Mouse (Mus musculus) CH12.LX (cell line): ENCODE results near the gene Exd1. TPM values are rescaled to one million over a fixed set of nuclear protein-coding genes. Genes with fewer than 3 reads are reported as not detected.
A peak's percentile ranks its signal among the peaks of the same experiment; 100 is the strongest.

ENCODE experiments used
- DNase-seq: peaks from one replicate; pipeline ENCODE4 v3.0.0-alpha.2; 2013; ENCODE audit errors: extremely low read depth
- H3K27ac ChIP-seq: 2 replicates; pipeline ENCODE4 v1.5.1; 2012; ENCODE audit warnings: low read depth, mild to moderate bottlenecking, control low read depth, moderate library complexity; ENCODE audit not compliant: insufficient read depth
- H3K27me3 ChIP-seq: replicated peaks from 2 replicates; pipeline ENCODE3; 2012; ENCODE audit warnings: inconsistent platforms
- H3K36me3 ChIP-seq, 2 experiments: replicated peaks in 1 of 2; 2 replicates each; pipeline versions ENCODE3 to v1.6.1; 2012; ENCODE audit warnings: inconsistent platforms in 1 of 2, low read length in 1 of 2, mild to moderate bottlenecking in 1 of 2, mixed read lengths in 1 of 2, moderate library complexity in 1 of 2; ENCODE audit not compliant: control insufficient read depth in 1 of 2, insufficient read depth in 1 of 2
- H3K4me1 ChIP-seq, 2 experiments: 2 replicates each; pipeline ENCODE4 v1.6.1; 2012; ENCODE audit warnings: inconsistent platforms in 1 of 2, moderate library complexity in 1 of 2; ENCODE audit not compliant: insufficient read depth in 2 of 2, control insufficient read depth in 1 of 2
- H3K4me2 ChIP-seq: 2 replicates; pipeline ENCODE4 v1.6.1; 2012; ENCODE audit warnings: low read depth, mild to moderate bottlenecking, control low read depth; ENCODE audit not compliant: poor library complexity, insufficient read depth, severe bottlenecking
- H3K4me3 ChIP-seq, 3 experiments: fragments of 150-350 bp in 1 of 3; sonication (generic) in 1 of 3; replicated peaks in 1 of 3; 2 replicates each; pipeline versions ENCODE3 to v1.5.1; 2011 to 2012; ENCODE audit warnings: low read depth in 2 of 3, low read length in 2 of 3, mild to moderate bottlenecking in 2 of 3, moderate library complexity in 2 of 3, control low read depth in 1 of 3, improper control_type of control experiment in 1 of 3, inconsistent platforms in 1 of 3, mixed read lengths in 1 of 3; ENCODE audit not compliant: poor library complexity in 1 of 3
- H3K79me2 ChIP-seq: replicated peaks from 2 replicates; pipeline ENCODE4 v1.6.1; 2012; ENCODE audit warnings: mild to moderate bottlenecking, moderate library complexity; ENCODE audit not compliant: control insufficient read depth, poor library complexity, insufficient read depth, severe bottlenecking; ENCODE audit errors: extremely low read depth
- H3K9ac ChIP-seq: 2 replicates; pipeline ENCODE4 v1.6.1; 2012; ENCODE audit warnings: low read depth, mild to moderate bottlenecking, control low read depth, moderate library complexity; ENCODE audit not compliant: insufficient read depth
- H3K9me3 ChIP-seq: replicated peaks from 2 replicates; pipeline ENCODE3; 2012; ENCODE audit warnings: low read length, inconsistent platforms, mixed read lengths
- BHLHE40 ChIP-seq: IDR thresholded peaks from 2 replicates; pipeline ENCODE4 v1.6.1; 2011; ENCODE audit warnings: mild to moderate bottlenecking, low read depth, low read length, improper control_type of control experiment
- CTCF ChIP-seq, 2 experiments: IDR thresholded peaks in 1 of 2; conservative IDR thresholded peaks in 1 of 2; 2 replicates each; pipeline ENCODE4 v1.5.1; 2011 to 2012; ENCODE audit warnings: low read depth in 2 of 2, low read length in 2 of 2, improper control_type of control experiment in 1 of 2, inconsistent platforms in 1 of 2, mild to moderate bottlenecking in 1 of 2, moderate library complexity in 1 of 2
- E2F4 ChIP-seq: IDR thresholded peaks from 2 replicates; pipeline ENCODE4 v1.6.1; 2011; ENCODE audit warnings: low read depth, low read length, improper control_type of control experiment; ENCODE audit not compliant: insufficient replicate concordance
- ELF1 ChIP-seq: IDR thresholded peaks from 2 replicates; pipeline ENCODE4 v1.6.1; 2014; ENCODE audit warnings: low read depth, mild to moderate bottlenecking, inconsistent platforms, low read length, improper control_type of control experiment
- EP300 ChIP-seq: IDR thresholded peaks from 2 replicates; pipeline ENCODE4 v1.6.1; 2011; ENCODE audit warnings: low read length, improper control_type of control experiment
- GABPA ChIP-seq: IDR thresholded peaks from 2 replicates; pipeline ENCODE4 v1.6.1; 2012; ENCODE audit warnings: low read depth, low read length, improper control_type of control experiment, inconsistent platforms; ENCODE audit not compliant: insufficient replicate concordance
- IRF4 ChIP-seq: IDR thresholded peaks from 2 replicates; pipeline ENCODE4 v1.6.1; 2014; ENCODE audit warnings: low read depth, mild to moderate bottlenecking, inconsistent platforms, low read length, improper control_type of control experiment
- MAZ ChIP-seq: IDR thresholded peaks from 2 replicates; pipeline ENCODE4 v1.6.1; 2012; ENCODE audit warnings: low read depth, mild to moderate bottlenecking, inconsistent platforms, low read length, improper control_type of control experiment, moderate library complexity
- POLR2AphosphoS2 ChIP-seq: IDR thresholded peaks from 2 replicates; pipeline ENCODE4 v1.6.1; 2011; ENCODE audit warnings: low read depth, low read length, improper control_type of control experiment
- SMC3 ChIP-seq: IDR thresholded peaks from 2 replicates; pipeline ENCODE4 v1.6.1; 2011; ENCODE audit warnings: low read depth, low read length, improper control_type of control experiment
- TBP ChIP-seq: conservative IDR thresholded peaks from 2 replicates; pipeline ENCODE4 v1.6.1; 2011; ENCODE audit warnings: low read depth, low read length, improper control_type of control experiment
- TCF12 ChIP-seq: IDR thresholded peaks from 2 replicates; pipeline ENCODE4 v1.6.1; 2014; ENCODE audit warnings: low read depth, mild to moderate bottlenecking, inconsistent platforms, low read length, improper control_type of control experiment
- ZNF384 ChIP-seq: IDR thresholded peaks from 2 replicates; pipeline ENCODE4 v1.6.1; 2012; ENCODE audit warnings: low read depth, low read length, improper control_type of control experiment, inconsistent platforms
- dilution Hi-C: fragments of 300-500 bp; cut with MboI; formaldehyde crosslinking; loops from 2 replicates; pipeline ENCODE4 v1.14.3; 2020; ENCODE audit warnings: low sequenced_read_pairs; ENCODE audit not compliant: extremely low pct_unique_long_range_greater_than_20kb, extremely low pct_ligation_motif_present
- in situ Hi-C: fragments of 300-500 bp; cut with MboI; formaldehyde crosslinking; loops from 3 replicates; pipeline ENCODE4 v1.14.3; 2019; ENCODE audit warnings: low sequenced_read_pairs, low pct_ligation_motif_present, low pct_unique_long_range_greater_than_20kb, mixed read lengths
- polyA plus RNA-seq: library from polyadenylated mRNA; unstranded; fragments of >175 nt; gene quantifications from 2 replicates; pipeline ENCODE4 v1.2.1, GENCODE M21; 2012; ENCODE audit warnings: low read depth; ENCODE audit not compliant: insufficient read length
- total RNA-seq, 2 experiments: library from RNA; depleted of rRNA; stranded (reverse); fragments of 300-350 nt in 1 of 2; fragments of >200 nt in 1 of 2; gene quantifications; 2 replicates each; pipeline ENCODE4 v1.2.3; 2012 to 2014

Exd1 gene
- total and polyA plus RNA-seq, 3 experiments: 0.17 to 0.39 (median 0.25) TPM

GRCm38 (mm10) chr2:119548371-119548660 lies 889 bp upstream of the Exd1 start:
- Histone ChIP-seq H3K79me2 (no peaks in the 10 kb centered on the region; the same call in none of the 2 replicates), H3K9ac (peak overlapping the region; percentile 61)

GRCm38 (mm10) chr2:119546848-119547521 lies 442 bp downstream of the Exd1 start:
- peak overlapping the region; percentile 53 to 65 (median 60) for H3K4me3 ChIP-seq
- TF ChIP-seq MAZ: no peak
- TF ChIP-seq CTCF (conservative IDR thresholded peaks at IDR 0.05 in 1 of 2, IDR thresholded peaks at IDR 0.05 in 1 of 2; ENCODE audit: low read depth in 2 of 2, low read length in 2 of 2): peak; percentile 34 to 98
- TF ChIP-seq EP300: no peak
- TF ChIP-seq IRF4: no peak
- 0 out of 2 replicates have a peak, but pooled peaks have one; percentile 34 for TF ChIP-seq TBP
- no peak for TF ChIP-seq SMC3
- TF ChIP-seq, all 38 proteins: peak for 2

More at GRCm38 (mm10) chr2:119548371-119548660, 889 bp upstream of the Exd1 start:
- Histone ChIP-seq H3K27me3 (no peaks in the 10 kb centered on the region), H3K27ac (no peak overlapping the region), H3K4me3 (peak overlapping the region; percentile 60 to 92 (median 76)), H3K4me1 (peaks cover 0 to 11% of the 10 kb centered on the region in 2 experiments; a peak in 2 of 4 replicates), H3K4me2 (peak overlapping the region; percentile 97; the same call in 1 of the 2 replicates)
- no peak for DNase-seq
- dilution Hi-C loops: no loop called here
- TF ChIP-seq BHLHE40 (no peak), GABPA (no peak), EP300 (no peak), ZNF384 (no peak), IRF4 (no peak), ELF1 (no peak), E2F4 (no peak), POLR2AphosphoS2 (no peak), TCF12 (no peak), SMC3 (no peak), MAZ (no peak)
- TF ChIP-seq, all 38 proteins: peak for 0
- H3K9me3 ChIP-seq: no peaks in the 10 kb centered on the region
- in situ Hi-C loops: loop anchor here (5.0 kb wide), 1 partner anchor 34 kb away; no protein-coding TSS in a partner anchor
- H3K36me3 ChIP-seq: peaks cover 0 to 6% of the 10 kb centered on the region in 2 experiments

More at GRCm38 (mm10) chr2:119546848-119547521, 442 bp downstream of the Exd1 start:
- H3K9ac ChIP-seq: peak overlapping the region; percentile 28; the same call in 1 of the 2 replicates
- no peaks in the 10 kb centered on the region for H3K36me3 ChIP-seq
- H3K27ac ChIP-seq: peak overlapping the region; percentile 11; the same call in 1 of the 2 replicates
- H3K4me1 ChIP-seq: peaks cover 0 to 11% of the 10 kb centered on the region in 2 experiments; a peak in 2 of 4 replicates
- peak overlapping the region; percentile 17 for H3K4me2 ChIP-seq
- no peaks in the 10 kb centered on the region for H3K9me3 ChIP-seq
- no peaks in the 10 kb centered on the region for H3K27me3 ChIP-seq
- H3K79me2 ChIP-seq: no peaks in the 10 kb centered on the region; the same call in none of the 2 replicates
- DNase-seq: peak; percentile 85
- in situ Hi-C loops: loop anchor here (5.0 kb wide), 1 partner anchor 35 kb away; no protein-coding TSS in a partner anchor
- dilution Hi-C loops: no loop called here
